Mouse (Mus musculus) embryonic fibroblast, embryonic 13.5 days (primary cell): ENCODE results near the gene Fam178b. TPM values are rescaled to one million over a fixed set of nuclear protein-coding genes. Genes with fewer than 3 reads are reported as not detected.
"Not testable (repeated sequence)": the region's sequence is repeated elsewhere in the genome, so short reads cannot be mapped to it uniquely, and the experiment has no call there.

Experiments
- H3K27ac ChIP-seq: 2 replicates; pipeline ENCODE4 v1.5.1; 2012; ENCODE audit warnings: low read length, control low read depth, inconsistent platforms; ENCODE audit not compliant: insufficient read depth
- H3K4me1 ChIP-seq: 2 replicates; pipeline ENCODE4 v1.6.1; 2011; ENCODE audit warnings: low read length; ENCODE audit not compliant: control insufficient read depth, insufficient read depth
- H3K4me3 ChIP-seq: 2 replicates; pipeline ENCODE4 v1.5.1; 2011; ENCODE audit warnings: mild to moderate bottlenecking, control low read depth, low read length; ENCODE audit not compliant: insufficient read depth
- CTCF ChIP-seq: IDR thresholded peaks from 2 replicates; pipeline ENCODE4 v1.5.1; 2011; ENCODE audit warnings: mild to moderate bottlenecking, control low read depth, low read length, moderate library complexity, borderline replicate concordance; ENCODE audit not compliant: insufficient read depth
- POLR2A ChIP-seq: IDR thresholded peaks from 2 replicates; pipeline ENCODE4 v1.6.1; 2011; ENCODE audit warnings: low read depth, mild to moderate bottlenecking, control low read depth, low read length, moderate library complexity
- polyA plus RNA-seq: library from polyadenylated mRNA; stranded (reverse); fragments of >200 nt; gene quantifications from 2 replicates; pipeline ENCODE4 v1.2.4, GENCODE M21; 2011; ENCODE audit warnings: low read depth; ENCODE audit not compliant: missing spikeins, insufficient read length

Gene Fam178b
- polyA plus RNA-seq, 1 experiment, result not detected

GRCm38 (mm10) chr1:36632846-36633245 is 50.1 kb downstream of the Fam178b start:
- no peaks in the 10 kb centered on the region for H3K4me1 ChIP-seq
- no peak overlapping the region for H3K4me3 ChIP-seq
- TF ChIP-seq CTCF, result no peak
- TF ChIP-seq POLR2A, result no peak
- H3K27ac ChIP-seq, result no peak overlapping the region

- no peak overlapping the region for H3K4me3 ChIP-seq
- no peaks in the 10 kb centered on the region for H3K4me1 ChIP-seq
- TF ChIP-seq POLR2A (no peak), CTCF (no peak)
- H3K27ac ChIP-seq, result no peak overlapping the region
Observed at GRCm38 (mm10) chr1:36632090-36632489, 50.9 kb downstream of the Fam178b start.

GRCm38 (mm10) chr1:36631391-36631790 is 51.6 kb downstream of the Fam178b start:
- H3K4me3 ChIP-seq, result no peak overlapping the region
- no peak overlapping the region for H3K27ac ChIP-seq
- H3K4me1 ChIP-seq, result no peaks in the 10 kb centered on the region
- TF ChIP-seq POLR2A (no peak), CTCF (no peak)

DNA sequence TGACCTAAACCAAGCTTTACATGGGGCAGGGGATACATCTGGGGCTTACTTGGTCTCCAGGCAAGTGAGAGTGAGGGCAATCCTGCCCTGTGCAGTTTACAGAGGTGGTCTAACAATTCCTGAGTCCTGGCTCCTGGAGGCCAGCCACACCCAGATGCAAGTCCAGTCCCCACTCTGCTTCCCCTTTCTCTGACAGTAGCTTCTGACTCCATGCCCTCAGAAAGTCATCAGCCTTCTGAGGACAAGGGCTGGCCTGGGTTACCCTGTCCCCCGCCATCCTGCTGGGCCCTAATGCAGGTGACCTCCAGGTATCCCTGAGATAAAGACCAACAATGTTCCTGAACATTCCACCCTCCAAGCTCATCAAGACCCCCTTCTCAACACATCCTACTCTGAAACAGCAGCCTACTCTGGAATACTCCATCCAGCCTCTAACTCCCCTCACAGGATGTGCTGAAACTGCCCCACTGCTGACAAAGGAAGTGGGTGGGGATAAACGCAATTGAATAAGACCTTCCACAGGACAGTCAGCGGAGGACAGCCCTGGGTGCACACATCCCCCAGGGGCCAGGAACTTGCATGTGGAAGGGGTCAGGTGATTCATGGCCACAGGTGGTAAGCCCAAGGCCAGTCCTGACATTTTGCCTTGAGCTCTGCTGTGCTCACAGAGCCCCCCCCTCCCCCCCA is 52.8 kb downstream of the Fam178b start:
- no peak for TF ChIP-seq POLR2A
- no peak for TF ChIP-seq CTCF
- no peaks in the 10 kb centered on the region for H3K4me1 ChIP-seq
- no peak overlapping the region for H3K27ac ChIP-seq
- H3K4me3 ChIP-seq, result no peak overlapping the region

- TF ChIP-seq CTCF (no peak), POLR2A (no peak)
- Histone ChIP-seq H3K4me1 (no peaks in the 10 kb centered on the region), H3K4me3 (no peak overlapping the region), H3K27ac (no peak overlapping the region)
Observed at GRCm38 (mm10) chr1:36628585-36628984, 54.4 kb downstream of the Fam178b start.

DNA sequence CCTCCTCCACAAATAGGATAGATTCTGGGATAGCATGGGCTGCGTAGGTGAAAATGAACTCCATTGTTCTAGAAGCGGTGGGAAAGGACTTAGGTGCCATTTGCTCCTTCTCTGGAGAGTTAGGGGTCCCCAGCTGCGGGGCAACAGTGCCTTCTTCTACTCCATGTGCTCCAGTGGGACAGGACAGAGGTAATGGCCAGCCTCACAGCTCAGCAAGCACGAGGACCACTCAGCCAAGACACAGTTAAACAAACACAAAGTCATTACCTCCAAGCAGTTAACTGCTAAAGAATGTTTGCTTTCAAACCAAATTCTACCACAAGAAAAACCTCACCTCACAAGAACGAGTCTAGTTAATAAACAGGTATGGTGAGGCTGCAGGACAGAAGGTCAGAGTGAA is 57.5 kb downstream of the Fam178b start:
- H3K27ac ChIP-seq, result no peak overlapping the region
- no peak for TF ChIP-seq POLR2A
- TF ChIP-seq CTCF, result no peak

DNA sequence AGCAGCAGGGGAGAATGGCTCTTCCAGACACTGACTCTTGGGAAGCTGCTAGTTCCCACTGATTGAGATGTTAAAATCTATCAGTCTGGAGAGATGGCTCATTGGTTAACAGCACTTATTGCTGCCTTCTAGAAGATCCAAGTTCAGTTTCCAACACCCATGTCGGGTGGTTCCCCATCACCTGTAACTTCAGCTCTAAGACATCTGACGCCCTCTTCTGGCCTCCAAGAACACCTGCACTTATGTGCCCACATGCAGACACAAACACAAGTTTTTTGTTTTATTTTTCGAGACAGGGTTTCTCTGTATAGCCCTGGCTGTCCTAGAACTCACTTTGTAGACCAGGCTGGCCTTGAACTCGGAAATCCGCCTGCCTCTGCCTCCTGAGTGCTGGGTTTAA is 67.0 kb downstream of the Fam178b start:
- not testable (repeated sequence) for H3K4me3 ChIP-seq, H3K27ac ChIP-seq, H3K4me1 ChIP-seq

More for the DNA sequence above, 57.5 kb downstream of the Fam178b start:
- H3K4me1 ChIP-seq, result no peaks in the 10 kb centered on the region
- H3K4me3 ChIP-seq, result no peak overlapping the region

- H3K4me3 ChIP-seq, result no peak overlapping the region
Observed at GRCm38 (mm10) chr1:36615188-36615587, 67.8 kb downstream of the Fam178b start.

DNA sequence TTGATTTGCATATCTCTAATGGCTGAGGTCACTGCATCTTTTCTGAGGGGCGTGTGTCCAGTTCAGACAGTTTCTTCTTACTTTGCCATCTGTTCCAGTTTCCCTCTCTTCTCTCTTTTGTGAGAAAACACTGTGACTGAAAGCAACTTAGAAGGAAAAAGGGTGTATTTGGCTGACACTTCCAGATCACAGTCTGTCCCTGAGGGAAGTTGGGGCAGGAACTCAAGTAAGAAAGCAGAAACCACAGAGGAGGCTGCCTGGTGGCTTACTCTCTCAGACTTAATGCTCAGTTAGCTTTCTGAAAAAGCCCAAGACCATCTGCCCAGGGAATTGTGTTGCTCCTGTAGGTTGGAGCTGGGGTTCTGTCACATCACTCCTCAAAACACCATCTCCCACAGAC is 68.4 kb downstream of the Fam178b start:
- TF ChIP-seq CTCF (no peak), POLR2A (no peak)
- H3K4me3 ChIP-seq, result no peak overlapping the region

More at GRCm38 (mm10) chr1:36615188-36615587, 67.8 kb downstream of the Fam178b start:
- TF ChIP-seq CTCF, result no peak
- TF ChIP-seq POLR2A, result no peak
- no peaks in the 10 kb centered on the region for H3K4me1 ChIP-seq
- no peak overlapping the region for H3K27ac ChIP-seq

DNA sequence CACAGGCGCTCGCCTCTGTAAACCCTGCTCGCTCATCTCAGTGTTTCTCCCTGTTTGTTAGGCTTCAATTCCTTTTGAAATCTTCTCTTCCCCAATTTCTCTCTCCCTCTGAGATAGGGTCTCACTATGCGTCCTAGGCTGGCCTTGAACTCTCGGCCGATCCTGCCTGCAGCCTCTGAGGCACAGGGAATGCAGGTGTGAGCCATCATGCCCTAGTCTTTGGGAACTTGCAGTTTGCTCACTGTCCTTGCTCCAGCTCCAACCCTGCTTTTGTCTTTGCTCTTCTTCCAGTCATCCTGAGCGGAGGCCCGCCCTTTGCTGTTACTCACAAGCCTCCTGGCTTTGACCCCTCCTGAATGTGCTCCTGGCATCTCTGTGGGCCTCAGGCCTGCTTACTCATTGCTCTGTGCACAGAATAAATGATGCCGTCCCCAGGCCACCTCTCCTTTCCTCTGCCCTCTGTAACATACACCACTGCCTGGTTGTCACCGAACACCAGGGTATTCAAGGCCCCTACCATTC is 69.5 kb downstream of the Fam178b start:
- no peak for TF ChIP-seq CTCF
- no peak for TF ChIP-seq POLR2A
- Histone ChIP-seq H3K4me1 (no peaks in the 10 kb centered on the region), H3K4me3 (no peak overlapping the region), H3K27ac (no peak overlapping the region)

More for the DNA sequence above, 68.4 kb downstream of the Fam178b start:
- Histone ChIP-seq H3K4me1 (no peaks in the 10 kb centered on the region), H3K27ac (no peak overlapping the region)

- Histone ChIP-seq H3K27ac (no peak overlapping the region), H3K4me3 (no peak overlapping the region), H3K4me1 (no peaks in the 10 kb centered on the region)
- TF ChIP-seq POLR2A, result no peak
- TF ChIP-seq CTCF, result no peak
Observed at GRCm38 (mm10) chr1:36612362-36612761, 70.6 kb downstream of the Fam178b start.
